Comparison of ENCODE assay signal across 16 mouse cellular contexts in the genomic region with DNA sequence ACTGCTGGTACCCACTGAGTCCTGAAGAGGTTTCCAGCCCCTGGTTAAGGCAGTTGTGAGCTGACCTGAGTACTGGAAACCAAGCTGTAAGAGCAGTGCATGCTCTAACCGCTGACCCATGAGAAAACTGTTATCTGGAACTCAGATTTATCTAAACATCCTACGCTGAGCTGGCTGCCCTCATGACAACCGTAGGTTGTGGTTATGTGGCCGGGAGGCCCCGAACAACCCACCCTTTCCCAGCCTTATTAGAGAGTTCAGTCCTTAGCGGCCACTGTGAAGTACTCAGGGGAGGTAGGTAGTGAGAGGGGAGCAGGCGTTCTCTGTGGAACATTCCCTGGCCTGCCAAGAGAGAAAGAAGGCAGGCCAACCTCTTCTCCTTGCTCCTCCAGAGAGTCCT. TPM values are rescaled to one million over a fixed set of nuclear protein-coding genes. Genes with fewer than 3 reads are reported as not detected.
DNase-seq lines count a peak whose midpoint lies in the region; ATAC-seq and TF ChIP-seq lines count a peak whose summit lies in the region.
"Had no signal": no experiment of that assay in that cellular context is flagged by ENCODE, and none has a peak within 500 bp of the region (broad histone marks: within the 10 kb centered on the region; RNA-seq: fewer than 3 reads in every experiment).

No protein-coding gene starts in this region.

- H3K27me3 ChIP-seq in liver, embryonic 14.5 days (ENCODE audit: control insufficient read depth, insufficient read depth, low read length): no peaks in the 10 kb centered on the region
- H3K27me3 ChIP-seq in G1E (ENCODE audit: insufficient read depth, low read length): peaks cover 65% of the 10 kb centered on the region
- no peaks in the 10 kb centered on the region for H3K27me3 ChIP-seq in splenic B cell, adult 2 months (ENCODE audit: control insufficient read depth, insufficient read depth, low read length, poor library complexity, severe bottlenecking)
- H3K27me3 ChIP-seq: forebrain, embryonic 15.5 days had no signal

- H3K9ac ChIP-seq in liver, embryonic 14.5 days (replicated peaks): no peak overlapping the region
- H3K9ac ChIP-seq: embryonic facial prominence, embryonic 13.5 days; forebrain, embryonic 12.5 days; forebrain, embryonic 15.5 days; hindbrain, embryonic 14.5 days had no signal

- no peak overlapping the region for H3K4me3 ChIP-seq in liver, embryonic 14.5 days (ENCODE audit: insufficient read depth in 1 of 2, low read depth in 2 of 2, low read length in 2 of 2)
- no peak overlapping the region for H3K4me3 ChIP-seq in G1E (ENCODE audit: low read depth, low read length)
- H3K4me3 ChIP-seq: embryonic facial prominence, embryonic 10.5 days; embryonic facial prominence, embryonic 13.5 days; erythroblast, embryonic 14.5 days; forebrain, embryonic 12.5 days; forebrain, embryonic 15.5 days; heart, embryonic 13.5 days had no signal

- TF ChIP-seq EP300 in liver, embryonic 14.5 days (IDR thresholded peaks at IDR 0.05; ENCODE audit: low read depth): no peak

- H3K9me3 ChIP-seq in liver, embryonic 14.5 days (ENCODE audit: control insufficient read depth, low read length): no peaks in the 10 kb centered on the region
- peaks cover 7% of the 10 kb centered on the region for H3K9me3 ChIP-seq in G1E (replicated peaks)
- H3K9me3 ChIP-seq: embryonic facial prominence, embryonic 10.5 days; embryonic facial prominence, embryonic 13.5 days; forebrain, embryonic 15.5 days had no signal

- no peak for TF ChIP-seq CTCF in liver, embryonic 14.5 days (IDR thresholded peaks at IDR 0.05; ENCODE audit: low read depth)
- no peak for TF ChIP-seq CTCF in G1E (IDR thresholded peaks at IDR 0.05; ENCODE audit: low read depth, low read length)

- 13% methylated on average over 7 of the region's 7 CpGs for WGBS in liver, embryonic 14.5 days (ENCODE audit: insufficient replicate concordance)

- H3K36me3 ChIP-seq in liver, embryonic 14.5 days (replicated peaks; ENCODE audit: control insufficient read depth, insufficient read depth, low read depth): no peaks in the 10 kb centered on the region
- H3K36me3 ChIP-seq in G1E (replicated peaks): no peaks in the 10 kb centered on the region
- no peaks in the 10 kb centered on the region for H3K36me3 ChIP-seq in splenic B cell, adult 2 months (ENCODE audit: control insufficient read depth, insufficient read depth, low read length, poor library complexity, severe bottlenecking)
- H3K36me3 ChIP-seq: embryonic facial prominence, embryonic 10.5 days; forebrain, embryonic 12.5 days; forebrain, embryonic 15.5 days; heart, embryonic 13.5 days had no signal

- peaks cover 0 to 2% of the 10 kb centered on the region in 2 experiments; a peak in 1 of 4 replicates for H3K4me1 ChIP-seq in liver, embryonic 14.5 days (replicated peaks; ENCODE audit: control insufficient read depth in 2 of 2, insufficient read depth in 2 of 2, low read length in 1 of 2)
- peaks cover 23% of the 10 kb centered on the region for H3K4me1 ChIP-seq in G1E (ENCODE audit: insufficient read depth, low read depth, low read length)

- ATAC-seq in liver, embryonic 14.5 days (ENCODE audit: insufficient read depth): 0 out of 2 replicates have a peak, but pooled peaks have one; percentile 4
- peak; percentile 15; the same call in 1 of the 2 replicates for ATAC-seq in G1E (ENCODE audit: extremely low read depth, insufficient number of reproducible peaks, low FRiP score, poor library complexity, severe bottlenecking)
- ATAC-seq in common myeloid progenitor, adult 5-6 weeks (replicated peaks; ENCODE audit: low read depth, poor library complexity, severe bottlenecking): peak; percentile 16; the same call in 1 of the 2 replicates
- ATAC-seq in granulocyte monocyte progenitor cell, adult 5-6 weeks (replicated peaks; ENCODE audit: poor library complexity, severe bottlenecking): no peak
- ATAC-seq: forebrain, embryonic 15.5 days; inflammation-experienced regulatory T-cells, adult 6 months had no signal

- no peak for DNase-seq in liver, embryonic 14.5 days (ENCODE audit: low read depth in 3 of 3, low spot score in 3 of 3)
- DNase-seq in liver (no peak), G1E (ENCODE audit: low spot score) (no peak)
- DNase-seq in splenic B cell, adult 2 months (ENCODE audit: low read depth, low spot score): peak; percentile 19
- DNase-seq in spleen, postnatal 36 days (ENCODE audit: low spot score in 2 of 2): no peak

- no peak overlapping the region for H3K4me2 ChIP-seq in liver, embryonic 14.5 days (ENCODE audit: low read depth)
- H3K4me2 ChIP-seq: forebrain, embryonic 15.5 days; hindbrain, embryonic 14.5 days had no signal

- H3K27ac ChIP-seq in liver, embryonic 14.5 days: no peak overlapping the region
- H3K27ac ChIP-seq: embryonic facial prominence, embryonic 10.5 days; embryonic facial prominence, embryonic 13.5 days; forebrain, embryonic 12.5 days; forebrain, embryonic 15.5 days; heart, embryonic 13.5 days; hindbrain, embryonic 14.5 days; hindbrain, postnatal 0 days had no signal

RNA-seq across cellular contexts. Expression of gene Galk1, which starts 13.5 kb away (rescaled TPM):
- polyA plus RNA-seq in liver, embryonic 14.5 days (2012; rRNA removed): 55.9 and 59.1 TPM in 2 replicates
- polyA plus RNA-seq in liver, embryonic 14.5 days (2014; fragmentation: Nextera tagmentation; extraction: Ambion mirVana): 102 and 113 TPM in 2 replicates
- total RNA-seq in G1E (2014; fragmentation: Nextera tagmentation) (15.4 and 22.0 TPM in 2 replicates), G1E (2017) (54.5 and 69.9 TPM in 2 replicates)
- polyA plus RNA-seq in G1E (2012): 148 and 177 TPM in 2 replicates
- total RNA-seq in common myeloid progenitor, adult 5-6 weeks (2017): 34.6 and 43.6 TPM in 2 replicates
- total RNA-seq in granulocyte monocyte progenitor cell, adult 5-6 weeks (2014; fragmentation: Nextera tagmentation): 36.7 and 62.2 TPM in 2 replicates
- 41.3 and 52.3 TPM in 2 replicates for total RNA-seq in granulocyte monocyte progenitor cell, adult 5-6 weeks (2017)

RNA-seq across cellular contexts. Expression of gene Itgb4, which starts 24.5 kb away (rescaled TPM):
- polyA plus RNA-seq in liver, embryonic 14.5 days (2012; rRNA removed): 0.10 and 0.11 TPM in 2 replicates
- polyA plus RNA-seq in liver, embryonic 14.5 days (2014; fragmentation: Nextera tagmentation; extraction: Ambion mirVana): 0.16 and 0.17 TPM in 2 replicates
- total RNA-seq in G1E (2014; fragmentation: Nextera tagmentation) (not detected in 2 replicates), G1E (2017) (0.05 and 0.06 TPM in 2 replicates)
- polyA plus RNA-seq in G1E (2012): 0.13 and 0.17 TPM in 2 replicates
- total RNA-seq in common myeloid progenitor, adult 5-6 weeks (2017): 0.29 and 5.1 TPM in 2 replicates
- not detected in 2 replicates for total RNA-seq in granulocyte monocyte progenitor cell, adult 5-6 weeks (2014; fragmentation: Nextera tagmentation)
- not detected in 2 replicates for total RNA-seq in granulocyte monocyte progenitor cell, adult 5-6 weeks (2017)
- polyA plus RNA-seq: inflammation-experienced regulatory T-cells, adult 6 months had no signal

RNA-seq across cellular contexts. Expression of gene H3f3b, which starts 28.7 kb away (rescaled TPM):
- polyA plus RNA-seq in liver, embryonic 14.5 days (2012; rRNA removed): 173 and 248 TPM in 2 replicates
- polyA plus RNA-seq in liver, embryonic 14.5 days (2014; fragmentation: Nextera tagmentation; extraction: Ambion mirVana): 651 and 676 TPM in 2 replicates
- 692 and 699 TPM in 2 replicates for total RNA-seq in G1E (2014; fragmentation: Nextera tagmentation)
- 721 and 745 TPM in 2 replicates for total RNA-seq in G1E (2017)
- polyA plus RNA-seq in G1E (2012): 230 and 336 TPM in 2 replicates
- 867 and 869 TPM in 2 replicates for total RNA-seq in common myeloid progenitor, adult 5-6 weeks (2017)
- 447 and 460 TPM in 2 replicates for total RNA-seq in granulocyte monocyte progenitor cell, adult 5-6 weeks (2014; fragmentation: Nextera tagmentation)
- 931 and 1,017 TPM in 2 replicates for total RNA-seq in granulocyte monocyte progenitor cell, adult 5-6 weeks (2017)

RNA-seq across cellular contexts. Expression of gene Unk, which starts 31.1 kb away (rescaled TPM):
- 10.4 and 12.1 TPM in 2 replicates for polyA plus RNA-seq in liver, embryonic 14.5 days (2012; rRNA removed)
- 6.4 and 7.9 TPM in 2 replicates for polyA plus RNA-seq in liver, embryonic 14.5 days (2014; fragmentation: Nextera tagmentation; extraction: Ambion mirVana)
- total RNA-seq in G1E (2014; fragmentation: Nextera tagmentation) (50.1 and 58.1 TPM in 2 replicates), G1E (2017) (17.2 and 19.8 TPM in 2 replicates)
- 65.2 and 80.7 TPM in 2 replicates for polyA plus RNA-seq in G1E (2012)
- 15.8 and 28.5 TPM in 2 replicates for total RNA-seq in common myeloid progenitor, adult 5-6 weeks (2017)
- total RNA-seq in granulocyte monocyte progenitor cell, adult 5-6 weeks (2014; fragmentation: Nextera tagmentation): 25.4 and 40.0 TPM in 2 replicates
- total RNA-seq in granulocyte monocyte progenitor cell, adult 5-6 weeks (2017): 15.2 and 19.9 TPM in 2 replicates
